Mouse (Mus musculus): ENCODE data around the gene Sorbs1. TPM values are rescaled to one million over a fixed set of nuclear protein-coding genes. Genes with fewer than 3 reads are reported as not detected.

Sorbs1 gene
- polyA plus RNA-seq, 1 experiment from 2014 or later, result 152 TPM

GRCm38 (mm10) chr19:40298574-40298973 lies 215.0 kb downstream of the Sorbs1 start:
- WGBS, result 73% methylated on average over 2 of the region's 2 CpGs
- Histone ChIP-seq H3K4me1 (ENCODE audit: control insufficient read depth, insufficient read depth, low read length) (peaks cover 37% of the 10 kb centered on the region), H3K4me2 (ENCODE audit: low read depth, low read length) (no peak overlapping the region), H3K4me3 (ENCODE audit: low read length) (no peak overlapping the region), H3K9ac (ENCODE audit: low read length) (no peak overlapping the region), H3K9me3 (replicated peaks; ENCODE audit: control insufficient read depth, low read length) (no peaks in the 10 kb centered on the region), H3K27ac (ENCODE audit: low read length) (peak overlapping the region; percentile 48; the same call in 1 of the 2 replicates), H3K36me3 (ENCODE audit: control insufficient read depth, insufficient read depth) (peaks cover 7% of the 10 kb centered on the region), H3K27me3 (ENCODE audit: control insufficient read depth, insufficient read depth, low read length) (no peaks in the 10 kb centered on the region)
- ATAC-seq (replicated peaks; ENCODE audit: extremely low read depth, insufficient read depth, low FRiP score), result no peak

- H3K9me3 ChIP-seq (replicated peaks; ENCODE audit: control insufficient read depth, low read length), result no peaks in the 10 kb centered on the region
- no peak overlapping the region for H3K4me2 ChIP-seq (ENCODE audit: low read depth, low read length)
- no peaks in the 10 kb centered on the region for H3K27me3 ChIP-seq (ENCODE audit: control insufficient read depth, insufficient read depth, low read length)
- H3K36me3 ChIP-seq (ENCODE audit: control insufficient read depth, insufficient read depth), result peaks cover 7% of the 10 kb centered on the region
- ATAC-seq (replicated peaks; ENCODE audit: extremely low read depth, insufficient read depth, low FRiP score), result no peak
- 27% methylated on average over 4 of the region's 4 CpGs for WGBS
- peak overlapping the region; percentile 80 for H3K27ac ChIP-seq (ENCODE audit: low read length)
- no peak overlapping the region for H3K9ac ChIP-seq (ENCODE audit: low read length)
- H3K4me3 ChIP-seq (ENCODE audit: low read length), result no peak overlapping the region
- peaks cover 29% of the 10 kb centered on the region for H3K4me1 ChIP-seq (ENCODE audit: control insufficient read depth, insufficient read depth, low read length)
Observed at GRCm38 (mm10) chr19:40297798-40298144, 215.8 kb downstream of the Sorbs1 start.

- no peak overlapping the region for H3K4me2 ChIP-seq (ENCODE audit: low read depth, low read length)
- ATAC-seq (replicated peaks; ENCODE audit: extremely low read depth, insufficient read depth, low FRiP score), result peak; percentile 77
- H3K27me3 ChIP-seq (ENCODE audit: control insufficient read depth, insufficient read depth, low read length), result no peaks in the 10 kb centered on the region
- peaks cover 25% of the 10 kb centered on the region for H3K4me1 ChIP-seq (ENCODE audit: control insufficient read depth, insufficient read depth, low read length)
- 0 out of 2 replicates have a peak overlapping the region, but pooled peaks have one; percentile 18 for H3K9ac ChIP-seq (ENCODE audit: low read length)
- H3K4me3 ChIP-seq (ENCODE audit: low read length), result no peak overlapping the region
- H3K27ac ChIP-seq (ENCODE audit: low read length), result peak overlapping the region; percentile 80
- peaks cover 7% of the 10 kb centered on the region for H3K36me3 ChIP-seq (ENCODE audit: control insufficient read depth, insufficient read depth)
- no peaks in the 10 kb centered on the region for H3K9me3 ChIP-seq (replicated peaks; ENCODE audit: control insufficient read depth, low read length)
- WGBS, result 57% methylated on average over 7 of the region's 7 CpGs
Observed at GRCm38 (mm10) chr19:40297078-40297797, 216.3 kb downstream of the Sorbs1 start.

DNA sequence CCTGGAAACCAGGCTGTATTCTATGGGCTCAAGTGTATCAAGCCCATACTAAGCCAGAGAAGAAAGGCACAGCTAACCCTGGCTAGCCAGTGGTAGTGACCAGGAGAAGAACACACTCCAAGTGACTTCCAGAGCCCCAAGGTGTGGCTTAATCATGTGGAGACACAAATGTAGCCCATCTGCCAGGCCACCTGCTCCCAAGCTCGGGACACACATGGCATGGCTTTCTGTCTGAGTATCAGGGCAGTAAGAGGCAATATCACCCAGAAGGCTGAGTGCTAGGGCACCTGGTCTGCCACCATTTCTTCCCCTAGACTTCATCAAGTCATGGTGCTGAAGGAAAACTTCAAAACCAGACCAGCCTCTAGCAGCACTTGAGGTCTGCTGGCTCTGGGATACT lies 219.3 kb downstream of the Sorbs1 start:
- Histone ChIP-seq H3K27me3 (ENCODE audit: control insufficient read depth, insufficient read depth, low read length) (no peaks in the 10 kb centered on the region), H3K4me3 (ENCODE audit: low read length) (no peak overlapping the region), H3K9me3 (replicated peaks; ENCODE audit: control insufficient read depth, low read length) (no peaks in the 10 kb centered on the region), H3K4me1 (ENCODE audit: control insufficient read depth, insufficient read depth, low read length) (peaks cover 23% of the 10 kb centered on the region), H3K27ac (ENCODE audit: low read length) (no peak overlapping the region), H3K4me2 (ENCODE audit: low read depth, low read length) (no peak overlapping the region), H3K36me3 (ENCODE audit: control insufficient read depth, insufficient read depth) (peaks cover 10% of the 10 kb centered on the region), H3K9ac (ENCODE audit: low read length) (no peak overlapping the region)
- ATAC-seq (replicated peaks; ENCODE audit: extremely low read depth, insufficient read depth, low FRiP score), result no peak
- 77% methylated on average over 1 of the region's 1 CpGs for WGBS

DNA sequence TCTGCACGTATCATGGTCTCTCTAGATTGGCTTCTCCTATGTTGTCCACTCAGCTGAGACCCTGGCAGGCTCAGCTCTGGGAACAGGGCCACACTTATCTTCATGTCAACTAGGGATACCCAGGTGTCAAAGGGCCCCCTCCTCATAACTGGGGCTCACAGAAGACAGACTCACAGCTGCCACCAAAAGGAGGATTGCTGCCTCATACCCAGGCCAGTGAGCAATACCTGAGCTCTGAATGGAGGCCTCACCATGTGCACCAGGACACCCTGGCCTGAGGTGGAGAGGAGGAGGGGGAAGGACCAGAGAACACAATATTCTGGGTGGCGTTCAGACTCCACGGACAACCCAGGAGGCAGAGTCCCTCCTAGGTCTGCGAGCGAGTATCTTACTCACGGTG lies 219.8 kb downstream of the Sorbs1 start:
- no peak overlapping the region for H3K4me2 ChIP-seq (ENCODE audit: low read depth, low read length)
- H3K9me3 ChIP-seq (replicated peaks; ENCODE audit: control insufficient read depth, low read length), result no peaks in the 10 kb centered on the region
- H3K36me3 ChIP-seq (ENCODE audit: control insufficient read depth, insufficient read depth), result peaks cover 10% of the 10 kb centered on the region
- H3K9ac ChIP-seq (ENCODE audit: low read length), result no peak overlapping the region
- no peak overlapping the region for H3K27ac ChIP-seq (ENCODE audit: low read length)
- H3K27me3 ChIP-seq (ENCODE audit: control insufficient read depth, insufficient read depth, low read length), result no peaks in the 10 kb centered on the region
- no peak overlapping the region for H3K4me3 ChIP-seq (ENCODE audit: low read length)
- 95% methylated on average over 6 of the region's 6 CpGs for WGBS
- peaks cover 22% of the 10 kb centered on the region for H3K4me1 ChIP-seq (ENCODE audit: control insufficient read depth, insufficient read depth, low read length)
- no peak for ATAC-seq (replicated peaks; ENCODE audit: extremely low read depth, insufficient read depth, low FRiP score)

DNA sequence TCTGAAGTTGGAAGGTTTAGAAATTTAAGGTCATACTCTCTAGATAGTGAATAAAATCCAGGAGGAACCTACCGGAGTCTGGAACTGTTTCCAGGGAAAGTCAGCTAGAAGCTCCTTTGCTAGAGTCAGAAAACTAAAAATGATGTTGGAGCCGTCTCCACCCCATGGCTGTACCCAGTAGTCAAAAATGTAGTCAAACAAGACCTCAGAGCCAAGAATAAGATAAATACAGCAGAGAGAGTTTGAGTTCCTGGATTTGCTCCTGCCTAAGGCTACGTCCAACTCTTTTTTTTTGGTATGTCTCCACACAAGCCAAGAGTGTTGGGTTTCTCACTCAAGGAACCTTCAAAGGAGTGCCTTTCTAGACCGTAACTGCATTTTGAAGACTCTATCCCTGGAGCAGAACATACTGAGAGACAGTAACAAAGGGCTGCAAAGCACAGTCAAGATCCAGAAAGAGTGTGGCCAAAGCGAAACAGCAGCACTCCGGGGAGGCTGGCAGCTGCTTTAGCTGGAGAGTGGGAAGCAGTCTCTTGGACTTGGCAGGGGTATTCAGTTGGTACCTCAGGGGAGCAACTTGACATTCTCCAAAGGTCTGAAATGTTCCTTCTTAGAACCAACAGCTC lies 223.4 kb downstream of the Sorbs1 start:
- H3K4me3 ChIP-seq (ENCODE audit: low read length), result no peak overlapping the region
- no peaks in the 10 kb centered on the region for H3K9me3 ChIP-seq (replicated peaks; ENCODE audit: control insufficient read depth, low read length)
- H3K27ac ChIP-seq (ENCODE audit: low read length), result peak overlapping the region; percentile 21; the same call in 1 of the 2 replicates
- H3K9ac ChIP-seq (ENCODE audit: low read length), result no peak overlapping the region
- H3K36me3 ChIP-seq (ENCODE audit: control insufficient read depth, insufficient read depth), result peaks cover 9% of the 10 kb centered on the region
- no peak for ATAC-seq (replicated peaks; ENCODE audit: extremely low read depth, insufficient read depth, low FRiP score)
- H3K27me3 ChIP-seq (ENCODE audit: control insufficient read depth, insufficient read depth, low read length), result no peaks in the 10 kb centered on the region
- 79% methylated on average over 6 of the region's 6 CpGs for WGBS
- no peak overlapping the region for H3K4me2 ChIP-seq (ENCODE audit: low read depth, low read length)
- peaks cover 9% of the 10 kb centered on the region for H3K4me1 ChIP-seq (ENCODE audit: control insufficient read depth, insufficient read depth, low read length)

DNA sequence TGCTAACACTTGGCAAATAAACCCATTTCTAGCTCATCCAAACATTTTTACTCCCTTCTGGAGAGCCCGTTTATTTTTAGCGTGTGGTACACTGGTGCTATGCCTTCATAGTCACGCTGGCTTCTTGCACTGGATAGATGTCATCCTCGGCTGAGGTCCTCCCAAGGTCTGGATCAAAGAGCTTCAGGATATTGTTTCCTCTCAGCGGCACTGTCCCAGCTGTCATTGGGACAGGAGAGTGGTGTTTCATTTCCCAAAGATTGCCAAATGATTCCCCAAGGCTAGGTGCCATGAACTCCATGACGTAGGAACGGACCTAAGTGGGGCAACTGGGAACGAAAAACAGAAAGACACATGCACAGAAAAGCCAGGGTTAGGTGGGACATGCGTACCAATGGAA lies 225.2 kb downstream of the Sorbs1 start:
- ATAC-seq (replicated peaks; ENCODE audit: extremely low read depth, insufficient read depth, low FRiP score), result no peak
- Histone ChIP-seq H3K4me2 (ENCODE audit: low read depth, low read length) (no peak overlapping the region), H3K27me3 (ENCODE audit: control insufficient read depth, insufficient read depth, low read length) (no peaks in the 10 kb centered on the region), H3K9ac (ENCODE audit: low read length) (no peak overlapping the region), H3K4me3 (ENCODE audit: low read length) (no peak overlapping the region), H3K4me1 (ENCODE audit: control insufficient read depth, insufficient read depth, low read length) (peaks cover 9% of the 10 kb centered on the region), H3K36me3 (ENCODE audit: control insufficient read depth, insufficient read depth) (peaks cover 3% of the 10 kb centered on the region; the same call in 1 of the 2 replicates), H3K27ac (ENCODE audit: low read length) (no peak overlapping the region), H3K9me3 (replicated peaks; ENCODE audit: control insufficient read depth, low read length) (no peaks in the 10 kb centered on the region)
- WGBS, result 78% methylated on average over 9 of the region's 9 CpGs

- Histone ChIP-seq H3K4me3 (ENCODE audit: low read length) (no peak overlapping the region), H3K36me3 (ENCODE audit: control insufficient read depth, insufficient read depth) (no peaks in the 10 kb centered on the region), H3K27ac (ENCODE audit: low read length) (no peak overlapping the region), H3K9ac (ENCODE audit: low read length) (no peak overlapping the region), H3K9me3 (replicated peaks; ENCODE audit: control insufficient read depth, low read length) (peaks cover 3% of the 10 kb centered on the region; the same call in 1 of the 2 replicates), H3K27me3 (ENCODE audit: control insufficient read depth, insufficient read depth, low read length) (no peaks in the 10 kb centered on the region), H3K4me2 (ENCODE audit: low read depth, low read length) (no peak overlapping the region), H3K4me1 (ENCODE audit: control insufficient read depth, insufficient read depth, low read length) (peaks cover 9% of the 10 kb centered on the region)
- 78% methylated on average over 2 of the region's 2 CpGs for WGBS
- ATAC-seq (replicated peaks; ENCODE audit: extremely low read depth, insufficient read depth, low FRiP score), result no peak
Observed at GRCm38 (mm10) chr19:40284704-40285103, 228.9 kb downstream of the Sorbs1 start.

GRCm38 (mm10) chr19:40283415-40283814 lies 230.2 kb downstream of the Sorbs1 start:
- Histone ChIP-seq H3K4me1 (ENCODE audit: control insufficient read depth, insufficient read depth, low read length) (peaks cover 11% of the 10 kb centered on the region), H3K9ac (ENCODE audit: low read length) (no peak overlapping the region), H3K4me2 (ENCODE audit: low read depth, low read length) (no peak overlapping the region), H3K27me3 (ENCODE audit: control insufficient read depth, insufficient read depth, low read length) (no peaks in the 10 kb centered on the region), H3K4me3 (ENCODE audit: low read length) (no peak overlapping the region), H3K9me3 (replicated peaks; ENCODE audit: control insufficient read depth, low read length) (peaks cover 3% of the 10 kb centered on the region; the same call in 1 of the 2 replicates), H3K36me3 (ENCODE audit: control insufficient read depth, insufficient read depth) (no peaks in the 10 kb centered on the region), H3K27ac (ENCODE audit: low read length) (no peak overlapping the region)
- ATAC-seq (replicated peaks; ENCODE audit: extremely low read depth, insufficient read depth, low FRiP score), result no peak
- WGBS, result 51% methylated on average over 2 of the region's 2 CpGs
